Mouse (Mus musculus) spleen, postnatal 4 days (tissue): Measurements from ENCODE around the gene Ntn4.

Experiments used
- DNase-seq, 2 experiments: peaks; one replicate each; pipeline ENCODE4 v3.0.0; 2022; ENCODE audit warnings: low spot score in 2 of 2

The Ntn4 gene

DNA sequence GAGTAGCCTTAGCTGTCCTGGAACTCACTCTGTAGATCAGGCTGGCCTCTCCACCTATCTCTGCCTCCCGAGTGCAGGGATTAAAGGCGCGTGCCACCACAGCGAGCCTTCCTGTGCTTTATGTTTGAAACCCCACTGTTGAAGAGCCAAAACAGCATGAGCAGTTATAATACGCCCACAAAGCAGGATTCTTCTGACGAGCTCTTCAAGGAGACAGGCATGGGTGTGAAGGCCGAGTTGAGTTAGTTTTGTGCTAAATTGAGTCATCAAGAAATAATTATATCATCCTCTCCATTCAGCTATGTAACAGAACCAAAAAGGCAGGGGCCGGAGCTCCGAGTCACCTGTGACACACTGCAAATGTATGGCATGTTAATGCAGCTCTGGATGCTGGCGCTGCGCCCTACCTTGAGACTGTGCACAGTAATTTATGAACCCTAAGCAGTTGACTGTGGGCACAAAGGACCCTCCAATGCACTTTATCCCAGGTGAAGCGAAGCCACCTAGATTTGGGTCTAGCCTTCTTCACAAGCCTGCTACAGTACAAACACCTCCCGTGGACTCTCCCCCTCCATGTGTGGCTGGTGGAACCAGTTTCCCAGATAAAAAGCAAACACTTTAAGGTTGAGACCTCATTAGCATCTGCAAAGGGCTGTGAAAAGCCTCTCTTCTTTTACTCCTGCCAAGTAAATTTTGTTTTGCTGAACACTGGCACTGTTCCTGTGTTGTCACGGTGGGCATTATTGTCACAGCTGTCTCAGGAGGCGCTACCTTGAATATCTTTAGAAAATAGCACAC, 142.9 kb downstream of the Ntn4 start:
- DNase-seq, result no peak
